Mouse (Mus musculus) ES-Bruce4 (cell line): ENCODE measurements around the gene Asap3.

Experiments used
- CTCF ChIP-seq: IDR thresholded peaks from one replicate; pipeline ENCODE4 v1.8.1; 2011; ENCODE audit warnings: low read depth, low read length
- EP300 ChIP-seq: IDR thresholded peaks from 2 replicates; pipeline ENCODE4 v1.6.1; 2011; ENCODE audit warnings: low read depth, low read length; ENCODE audit not compliant: insufficient read depth
- POLR2A ChIP-seq: IDR thresholded peaks from one replicate; pipeline ENCODE4 v1.8.1; 2011; ENCODE audit warnings: low read length; ENCODE audit not compliant: insufficient read depth

DNA sequence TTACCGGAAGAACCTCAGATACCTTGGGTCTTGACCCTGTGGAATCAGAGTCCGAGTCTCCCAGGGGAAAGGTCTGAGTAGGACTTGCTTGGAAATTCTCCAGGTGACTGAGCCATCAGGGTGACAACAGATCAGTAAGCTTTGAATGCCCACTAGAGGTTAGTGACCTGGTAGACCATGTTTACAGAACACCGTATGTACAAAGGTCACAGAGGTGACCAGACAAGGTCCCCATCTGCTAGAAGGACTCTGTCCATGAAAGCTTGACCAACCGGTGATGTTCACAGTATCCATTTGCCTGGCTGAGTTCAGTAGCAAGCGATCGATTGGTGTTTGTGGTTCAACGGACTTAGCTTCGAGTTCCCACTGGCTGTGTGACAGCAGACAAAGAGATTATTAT, 8.7 kb downstream of the Asap3 start:
- TF ChIP-seq EP300 (no peak), POLR2A (no peak), CTCF (no peak)
